Mouse (Mus musculus) cerebellum, adult 2 months (tissue): ENCODE measurements around the gene Rfc5.

ENCODE experiments used
- CTCF ChIP-seq: fragments of 200-500 bp; IDR thresholded peaks from 2 replicates; pipeline ENCODE4 v1.5.1; 2011; ENCODE audit warnings: low read depth, mild to moderate bottlenecking, control low read depth, low read length, moderate library complexity, borderline replicate concordance; ENCODE audit not compliant: insufficient read depth
- POLR2A ChIP-seq: fragments of 200-500 bp; IDR thresholded peaks from 2 replicates; pipeline ENCODE4 v1.6.1; 2011; ENCODE audit warnings: low read length, control low read depth, borderline replicate concordance; ENCODE audit not compliant: insufficient read depth

DNA sequence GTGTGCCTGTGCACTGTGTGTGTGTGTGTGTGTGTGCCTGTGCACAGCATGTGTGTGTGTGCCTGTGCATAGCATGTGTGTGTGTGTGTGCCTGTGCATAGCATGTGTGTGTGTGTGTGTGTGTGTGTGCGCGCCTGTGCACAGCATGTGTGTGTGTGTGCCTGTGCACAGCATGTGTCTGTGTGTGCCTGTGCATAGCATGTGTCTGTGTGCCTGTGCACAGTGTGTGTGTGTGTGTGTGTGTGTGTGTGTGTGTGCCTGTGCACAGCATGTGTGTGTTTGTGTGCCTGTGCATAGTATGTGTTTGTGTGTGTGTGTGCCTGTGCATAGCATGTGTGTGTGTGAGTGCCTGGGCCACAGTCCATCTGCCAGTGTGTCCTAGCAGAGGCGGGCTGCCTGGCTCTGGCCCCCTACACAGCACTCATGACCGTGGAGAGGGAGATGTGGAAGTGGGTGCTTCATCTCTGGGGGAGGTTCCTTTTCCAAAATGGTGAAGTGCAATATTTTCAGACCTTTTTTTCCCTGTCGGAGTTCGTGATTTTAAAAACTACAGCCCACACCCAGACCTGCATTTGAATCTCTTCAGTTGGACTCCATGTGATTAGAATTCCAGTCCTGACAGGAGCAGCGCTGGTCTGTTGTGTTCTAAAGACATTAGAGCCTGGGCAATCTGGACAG lies 14.3 kb downstream of the Rfc5 start:
- TF ChIP-seq POLR2A (no peak), CTCF (no peak)
